Mouse (Mus musculus) embryo, embryonic 10.5 days (tissue): ENCODE measurements around the gene Ccrl2.

Source experiments
- DNase-seq: peaks from one replicate; pipeline ENCODE4 v3.0.0-alpha.2; 2015; ENCODE audit warnings: low spot score

Gene Ccrl2

DNA sequence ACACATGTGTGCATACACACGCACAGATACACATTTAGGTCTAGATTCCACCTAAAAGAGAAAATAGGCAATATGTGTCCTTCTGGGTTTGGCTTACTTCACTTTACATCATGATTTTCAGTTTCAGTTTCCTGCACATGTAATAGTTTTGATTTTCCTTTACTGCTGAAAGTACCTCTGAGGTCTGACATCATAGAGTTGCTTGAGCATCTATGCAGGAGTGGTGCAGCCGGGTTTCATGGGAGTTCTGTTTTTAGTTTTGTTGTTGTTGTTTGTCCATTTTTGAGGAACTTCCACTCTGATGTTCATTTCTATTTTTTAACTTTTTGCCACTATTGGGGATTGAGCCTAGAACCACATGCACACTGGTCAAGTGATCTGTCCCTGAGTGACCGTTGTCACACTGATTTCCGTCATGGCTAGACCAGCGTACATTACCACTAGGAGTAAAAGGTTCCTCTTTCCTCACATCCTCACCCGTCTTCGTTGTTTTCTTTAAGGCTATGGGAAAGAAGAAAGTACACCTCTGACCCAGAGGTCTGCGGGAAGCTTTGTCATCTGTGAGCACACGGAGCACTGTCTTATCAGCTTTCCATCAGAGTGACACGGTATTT, 1.7 kb upstream of the Ccrl2 start:
- DNase-seq: no peak

DNA sequence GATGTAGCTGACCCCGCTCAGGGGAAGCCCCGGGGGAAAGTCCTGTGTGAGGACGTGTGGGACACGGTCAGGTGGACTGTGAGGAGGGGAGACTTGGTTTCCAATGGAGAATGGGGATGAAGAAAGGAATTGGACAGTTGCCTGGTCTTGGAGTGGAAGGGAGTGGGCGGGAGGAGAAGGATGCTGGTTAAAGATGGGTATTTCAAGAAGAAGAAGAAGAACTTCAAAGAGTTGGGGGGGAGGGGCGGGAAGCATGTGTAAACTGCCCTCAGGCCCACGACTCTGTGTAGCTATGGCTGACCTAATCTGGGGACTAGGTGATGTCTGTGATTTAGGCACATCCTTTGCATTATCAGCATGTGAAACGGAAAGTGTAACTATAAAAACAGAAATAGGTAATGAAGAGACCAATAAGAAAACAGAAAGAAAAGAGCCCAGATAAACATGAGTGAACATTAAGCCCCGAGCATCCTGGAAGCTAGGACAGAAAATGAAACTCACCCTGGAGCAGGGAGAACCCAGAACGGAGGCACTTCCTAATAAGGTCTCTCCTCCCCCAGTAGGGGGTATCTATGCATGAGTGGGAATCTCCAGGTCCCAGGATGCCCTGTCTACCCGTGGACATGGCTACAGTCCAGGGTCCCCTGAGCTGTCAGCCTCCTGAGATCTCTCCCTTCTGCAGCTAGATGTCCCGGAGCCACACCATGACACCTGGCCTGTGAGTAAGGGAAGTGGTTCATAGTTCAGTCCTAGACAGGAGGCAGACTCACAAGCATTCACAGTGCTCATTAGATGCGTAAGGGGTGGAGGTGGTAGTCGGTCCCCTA, 438 bp upstream of the Ccrl2 start:
- no peak for DNase-seq

- no peak for DNase-seq
Observed at GRCm38 (mm10) chr9:111056519-111056797, 861 bp downstream of the Ccrl2 start.

DNA sequence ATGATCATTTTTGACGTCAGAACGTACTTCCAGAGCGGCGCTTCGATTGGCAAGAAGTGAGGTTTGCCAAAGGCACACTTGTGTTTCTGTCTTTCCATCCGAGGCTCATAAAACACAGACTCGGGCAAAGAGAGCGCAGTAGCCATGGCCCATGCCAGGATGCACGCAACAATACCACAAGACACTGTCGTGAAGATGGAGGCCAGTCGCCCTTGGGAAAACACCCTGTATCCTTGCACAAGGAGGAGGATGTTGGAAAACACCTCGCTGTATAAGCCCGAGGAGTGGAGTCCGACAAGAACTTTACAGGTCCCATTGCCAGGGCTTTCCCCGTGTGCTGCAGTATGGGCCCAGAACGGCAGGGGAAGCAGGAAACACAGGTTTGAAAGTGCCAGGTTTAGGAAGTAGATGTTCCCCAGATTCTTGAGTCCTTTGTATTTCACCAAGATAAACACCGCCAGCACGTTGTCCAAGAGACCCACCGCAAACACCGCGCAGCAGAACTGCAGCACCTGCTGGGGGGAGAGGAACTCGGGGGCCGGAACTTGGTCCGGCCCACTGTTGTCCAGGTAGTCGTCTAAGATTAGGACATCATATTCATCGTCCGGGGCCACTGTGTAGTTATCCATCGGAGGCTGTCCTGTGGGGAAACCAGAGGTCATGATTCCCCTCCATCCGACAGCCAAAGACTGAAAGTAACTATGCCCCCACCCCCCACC, 1.4 kb downstream of the Ccrl2 start:
- no peak for DNase-seq

- DNase-seq: no peak
Observed at GRCm38 (mm10) chr9:111054923-111055322, 2.4 kb downstream of the Ccrl2 start.

DNA sequence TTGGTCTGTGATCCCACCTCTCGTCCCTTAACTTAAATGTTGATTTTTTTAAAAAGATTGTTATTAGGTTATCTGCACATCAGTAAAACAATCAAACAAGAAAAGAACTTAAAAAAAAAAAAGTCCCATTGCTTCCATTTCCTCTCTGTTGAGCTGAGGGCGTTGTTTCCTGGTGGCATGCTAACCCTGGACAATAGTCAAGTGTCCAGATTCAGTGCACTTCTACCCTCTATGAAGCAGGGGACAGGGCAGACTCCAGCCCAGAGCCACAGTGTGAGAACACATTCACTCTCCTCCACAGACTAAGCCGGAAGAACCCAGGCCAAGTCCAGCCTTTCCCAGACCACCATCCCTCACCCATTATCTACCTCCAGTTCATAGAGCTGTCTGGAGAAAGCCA, 8.9 kb downstream of the Ccrl2 start:
- DNase-seq: no peak

- DNase-seq: no peak
Observed at GRCm38 (mm10) chr9:111047266-111047665, 10.1 kb downstream of the Ccrl2 start.

DNA sequence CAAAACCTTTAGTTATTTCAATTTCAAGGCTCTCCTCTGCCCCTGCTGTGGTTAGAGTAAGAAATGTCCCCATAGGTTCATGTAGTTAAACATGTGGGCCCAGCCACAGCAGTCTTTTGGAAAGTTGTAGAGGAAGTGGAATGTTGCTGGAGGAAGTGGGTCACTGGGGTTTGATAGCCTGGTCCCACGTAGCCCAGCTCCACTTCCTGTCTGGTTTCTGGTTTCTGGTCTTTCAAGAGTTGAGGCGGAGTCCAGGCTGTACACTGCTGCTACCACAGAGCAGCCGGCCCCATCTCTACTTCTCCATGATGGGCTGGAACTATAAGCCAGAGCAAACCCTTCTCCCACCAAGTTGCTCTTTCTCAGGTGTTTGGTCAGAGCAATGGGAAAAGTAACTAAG, 11.1 kb downstream of the Ccrl2 start:
- DNase-seq: no peak

DNA sequence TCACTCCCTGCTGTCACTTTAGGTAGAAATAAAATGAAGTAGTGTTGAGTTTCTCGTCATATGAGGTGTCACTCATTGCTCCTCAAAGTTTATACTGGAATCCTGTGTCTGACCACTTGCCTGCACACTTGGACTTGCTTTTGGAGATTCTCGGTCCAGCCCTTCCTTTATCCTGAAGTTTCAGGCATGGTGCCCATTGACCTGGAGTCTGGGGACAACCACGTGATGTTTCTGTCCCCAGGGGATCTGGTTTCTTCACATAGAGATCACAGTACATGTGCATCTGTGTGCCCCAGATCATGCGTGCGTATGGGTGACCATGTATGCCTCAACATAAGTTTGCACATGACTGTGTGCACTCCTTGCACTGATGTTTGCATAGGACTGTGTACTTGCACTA, 15.1 kb downstream of the Ccrl2 start:
- DNase-seq: no peak

DNA sequence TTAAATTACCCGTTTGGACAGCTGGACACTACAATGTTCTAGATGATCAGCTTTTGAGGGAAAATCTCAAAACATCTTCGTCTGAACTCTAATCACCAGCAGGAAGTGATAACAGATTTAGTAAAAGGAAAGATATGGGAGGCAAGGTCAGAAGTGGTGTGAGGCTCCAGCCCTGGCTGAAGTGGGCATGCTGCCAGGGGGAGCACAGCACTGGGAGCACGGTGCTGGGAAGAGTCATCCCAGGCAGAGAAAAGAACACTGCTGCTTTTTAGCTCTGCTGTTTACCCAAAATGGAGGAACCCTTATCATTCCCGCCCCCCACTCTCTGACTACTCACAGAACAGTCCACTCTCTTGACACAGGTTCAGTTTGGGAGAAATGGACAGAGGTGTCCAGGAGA, 17.4 kb downstream of the Ccrl2 start:
- DNase-seq: no peak

DNA sequence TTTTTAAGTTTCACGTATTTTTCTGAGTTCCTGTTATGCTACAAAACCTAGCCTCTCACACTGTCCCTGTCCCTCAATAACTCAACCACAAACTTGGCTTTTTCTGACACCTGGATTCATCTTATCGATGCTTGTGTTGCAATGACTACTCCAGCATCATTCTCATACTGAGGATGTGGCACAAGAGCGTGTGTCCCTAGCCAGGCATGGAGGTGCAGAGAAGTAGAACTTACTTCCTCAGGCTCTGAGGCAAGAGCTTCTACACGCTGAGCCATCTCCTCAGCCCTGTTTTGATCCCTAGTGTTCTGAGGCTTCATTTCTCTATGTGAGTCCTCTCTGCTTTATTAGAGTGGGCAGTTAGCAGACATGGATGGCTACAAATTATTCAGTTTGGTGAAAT, 23.6 kb downstream of the Ccrl2 start:
- DNase-seq: no peak

DNA sequence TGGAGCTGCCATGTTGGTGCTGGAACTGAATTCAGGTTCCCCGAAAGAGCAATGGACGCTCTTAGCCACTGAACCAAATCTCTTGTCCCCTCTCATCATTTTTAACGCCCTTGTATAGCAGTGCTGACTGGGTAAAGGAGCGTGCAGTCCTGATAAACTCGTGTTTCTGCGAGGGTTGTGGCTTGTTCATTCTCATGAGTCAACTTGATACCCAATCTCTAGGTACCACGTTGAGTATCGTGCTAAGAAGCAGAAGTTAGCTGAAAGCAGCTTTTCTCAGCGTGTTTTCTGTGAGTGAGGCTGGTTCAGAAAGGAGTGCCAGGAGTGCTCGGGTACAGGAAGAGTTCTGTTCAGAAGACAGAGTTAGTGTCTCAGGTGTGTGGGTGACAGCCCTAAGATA, 30.5 kb downstream of the Ccrl2 start:
- DNase-seq: no peak

DNA sequence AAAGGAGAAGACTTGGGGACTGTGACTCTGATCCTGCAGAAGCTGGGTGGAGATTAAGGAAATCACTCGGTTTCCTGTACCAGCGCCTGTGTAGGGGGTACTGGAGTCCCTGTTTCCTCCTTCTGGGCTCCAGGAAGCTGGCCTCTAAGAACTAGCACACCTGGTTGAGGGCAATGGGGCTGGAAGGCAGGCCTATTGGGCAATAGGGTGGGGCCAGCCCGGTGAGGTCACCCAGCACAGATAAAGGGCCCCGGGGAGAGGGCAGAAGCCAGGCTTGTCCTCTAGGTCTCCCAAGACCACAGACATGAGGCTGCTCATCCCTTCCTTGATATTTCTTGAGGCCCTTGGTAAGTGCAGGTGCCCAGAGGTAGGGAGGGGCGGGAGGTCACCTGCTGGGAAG, 38.3 kb downstream of the Ccrl2 start, which contains the start of gene Ltf:
Gene Ltf, plus strand, starts transcription at position 250 of the 400 bp plus-strand sequence.
- DNase-seq: no peak

GRCm38 (mm10) chr9:111015658-111016057, 41.7 kb downstream of the Ccrl2 start:
- DNase-seq: peak; percentile 10

DNA sequence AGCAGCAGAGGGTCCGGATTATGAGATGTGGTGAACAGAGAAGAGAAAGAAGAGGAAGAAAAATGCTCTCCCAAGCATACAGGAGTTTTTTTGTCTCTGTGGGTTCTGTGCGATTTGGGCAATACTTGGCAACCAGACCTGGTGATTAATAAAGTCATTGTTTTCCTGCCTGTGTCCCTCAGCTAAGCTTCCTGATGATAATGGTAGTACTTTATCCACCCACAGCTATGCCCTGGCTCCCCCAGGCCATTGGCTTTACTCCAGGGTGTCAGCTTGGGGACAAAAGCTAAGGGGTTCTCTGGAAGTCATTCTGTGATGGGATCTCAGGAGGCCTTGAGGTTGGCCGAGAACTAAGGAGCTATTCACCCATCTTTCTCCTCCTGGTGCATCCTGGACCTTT, 45.3 kb downstream of the Ccrl2 start:
- no peak for DNase-seq

DNA sequence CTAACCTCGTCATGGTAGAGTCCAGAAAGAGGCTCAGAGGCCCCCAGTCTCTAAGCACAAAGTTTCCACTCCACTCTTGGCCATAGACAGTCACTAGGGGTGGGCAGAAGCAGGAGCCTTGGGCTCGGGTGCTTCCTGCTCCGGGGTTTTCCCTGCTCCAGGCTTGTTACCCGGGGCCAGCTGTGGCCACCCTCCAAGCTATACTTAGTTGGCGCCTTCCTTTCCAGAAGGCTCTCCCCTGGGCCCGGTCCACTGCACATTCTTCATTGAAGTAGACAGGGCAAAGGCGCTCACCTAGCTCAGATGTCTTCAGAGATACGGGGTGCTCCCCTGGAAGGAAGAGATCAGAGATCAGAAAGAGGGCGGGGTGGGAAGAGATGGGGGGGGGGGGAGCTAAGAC, 45.8 kb downstream of the Ccrl2 start:
- no peak for DNase-seq

GRCm38 (mm10) chr9:111009763-111010162, 47.6 kb downstream of the Ccrl2 start:
- no peak for DNase-seq

GRCm38 (mm10) chr9:111006544-111006943, 50.8 kb downstream of the Ccrl2 start:
- DNase-seq: no peak
